Mouse (Mus musculus) small intestine, adult 2 months (tissue): ENCODE measurements around the gene Arhgap17.

Experiments used
- CTCF ChIP-seq: fragments of 200-500 bp; IDR thresholded peaks from 2 replicates; pipeline ENCODE4 v1.5.1; 2012; ENCODE audit warnings: low read depth, mild to moderate bottlenecking, control low read depth, inconsistent platforms, low read length, moderate library complexity, mixed read lengths; ENCODE audit not compliant: insufficient replicate concordance, insufficient read length; ENCODE audit errors: extremely low read depth
- POLR2A ChIP-seq: fragments of 200-500 bp; IDR thresholded peaks from 2 replicates; pipeline ENCODE4 v1.6.1; 2012; ENCODE audit warnings: low read depth, mild to moderate bottlenecking, control low read depth, inconsistent platforms, low read length, moderate library complexity

DNA sequence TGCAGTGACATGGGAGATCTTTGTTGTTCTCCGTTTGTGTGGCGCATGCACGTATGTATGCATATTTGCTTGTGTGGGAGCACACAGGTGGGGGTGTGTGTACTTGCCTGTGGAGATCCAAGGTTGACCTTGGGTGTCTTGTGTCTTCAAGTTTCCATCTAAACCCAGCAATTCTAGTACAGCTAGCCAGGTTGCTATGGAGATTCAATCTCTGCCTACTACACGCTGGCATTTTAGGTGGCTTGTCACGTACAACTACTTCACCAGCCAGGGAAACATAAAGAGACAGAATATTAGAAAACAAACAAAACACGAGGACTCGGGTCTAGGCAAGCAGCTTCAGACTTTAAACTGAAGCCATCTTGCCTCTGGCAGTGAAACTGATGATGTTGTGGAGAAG lies 116.3 kb downstream of the Arhgap17 start:
- no peak for TF ChIP-seq CTCF
- no peak for TF ChIP-seq POLR2A
